Mouse (Mus musculus): ENCODE measurements around the gene Zfp36.

Gene Zfp36

GRCm38 (mm10) chr7:28334534-28334933 is 45.5 kb downstream of the Zfp36 start:
- no peak for DNase-seq

- DNase-seq = no peak
Observed at GRCm38 (mm10) chr7:28328260-28328659, 51.8 kb downstream of the Zfp36 start.
